Mouse (Mus musculus): Measurements from ENCODE around the gene Rnf213. TPM values are rescaled to one million over a fixed set of nuclear protein-coding genes. Genes with fewer than 3 reads are reported as not detected.

Rnf213 gene
- polyA plus RNA-seq (2016; fragmentation: Nextera tagmentation; extraction: Ambion mirVana): 1.5 and 1.8 TPM in 2 replicates

DNA sequence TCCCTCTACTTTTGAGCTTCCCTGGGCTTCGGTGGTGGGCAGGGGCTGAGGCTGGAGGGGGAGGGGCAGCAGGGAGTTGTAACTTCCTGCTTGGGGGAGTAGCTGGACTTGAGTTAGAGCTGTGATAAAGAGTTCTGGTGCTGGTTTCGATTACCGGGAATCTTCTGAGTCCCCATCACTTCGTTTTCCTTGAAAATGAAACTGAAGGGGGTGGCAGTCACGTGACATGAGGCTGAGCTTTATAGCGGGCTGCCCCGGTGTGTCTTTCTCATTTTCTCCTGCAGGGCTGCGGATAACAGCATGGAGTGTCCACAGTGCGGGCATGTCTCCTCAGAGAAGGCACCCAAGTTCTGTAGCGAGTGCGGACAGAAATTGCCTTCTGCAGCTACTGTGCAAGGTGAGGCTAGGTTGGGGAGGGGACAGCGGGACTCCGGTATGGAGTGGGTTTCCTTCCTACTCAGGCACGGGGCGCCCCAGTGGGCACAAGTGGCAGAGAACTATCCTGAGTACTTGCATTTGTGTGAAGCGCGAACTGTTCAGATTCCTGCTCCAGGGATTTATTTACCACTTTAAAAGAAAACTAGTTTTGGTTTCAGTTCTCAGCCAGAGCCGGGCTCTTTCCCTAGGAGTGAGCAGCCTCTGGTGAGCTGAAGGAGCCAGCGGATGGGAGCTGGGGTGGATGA is at the start of gene Rnf213:
Rnf213 (plus strand) TSS at position 301 of the 683 bp plus-strand sequence.
- Histone ChIP-seq H3K4me1 (replicated peaks) (peaks cover 47% of the 10 kb centered on the region), H3K4me3 (peak within 1 kb of the TSS; percentile 58), H3K36me3 (no peaks in the 10 kb centered on the region), H3K27ac (no peak within 1 kb of the TSS; the same call in 1 of the 2 replicates), H3K27me3 (ENCODE audit: insufficient read depth, poor library complexity, severe bottlenecking) (peaks cover 93% of the 10 kb centered on the region), H3K9me3 (no peaks in the 10 kb centered on the region)
- DNase-seq (ENCODE audit: low spot score): peak; percentile 61
- 2% methylated on average over 19 of the region's 19 CpGs for WGBS

DNA sequence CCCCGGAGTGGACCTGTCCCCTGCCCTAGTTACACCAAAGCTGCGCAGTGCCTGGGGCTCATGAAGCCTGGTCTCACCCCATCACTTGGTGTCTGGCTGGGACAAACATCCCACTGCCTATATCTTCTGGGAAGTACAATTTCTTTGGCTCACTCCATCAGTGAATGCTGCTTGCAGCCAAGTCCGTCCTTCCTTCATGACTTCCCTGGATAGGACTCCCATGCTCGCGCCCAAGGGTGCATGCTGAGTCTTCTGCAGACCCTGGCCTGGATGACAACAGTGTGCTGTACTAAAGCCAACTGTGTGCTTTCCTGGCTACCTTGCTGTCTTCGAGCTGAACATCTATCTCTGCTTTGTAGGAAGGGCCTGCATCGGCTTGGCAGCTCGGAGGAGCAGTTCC is 48.7 kb upstream of the Rnf213 start:
- H3K9me3 ChIP-seq: no peaks in the 10 kb centered on the region
- peaks cover 9% of the 10 kb centered on the region for H3K4me1 ChIP-seq (replicated peaks)
- no peak for DNase-seq (ENCODE audit: low spot score)
- H3K4me3 ChIP-seq: no peak overlapping the region
- H3K27ac ChIP-seq: no peak overlapping the region
- 91% methylated on average over 8 of the region's 8 CpGs for WGBS
- no peaks in the 10 kb centered on the region for H3K27me3 ChIP-seq (ENCODE audit: insufficient read depth, poor library complexity, severe bottlenecking)
- H3K36me3 ChIP-seq: peaks cover 30% of the 10 kb centered on the region

DNA sequence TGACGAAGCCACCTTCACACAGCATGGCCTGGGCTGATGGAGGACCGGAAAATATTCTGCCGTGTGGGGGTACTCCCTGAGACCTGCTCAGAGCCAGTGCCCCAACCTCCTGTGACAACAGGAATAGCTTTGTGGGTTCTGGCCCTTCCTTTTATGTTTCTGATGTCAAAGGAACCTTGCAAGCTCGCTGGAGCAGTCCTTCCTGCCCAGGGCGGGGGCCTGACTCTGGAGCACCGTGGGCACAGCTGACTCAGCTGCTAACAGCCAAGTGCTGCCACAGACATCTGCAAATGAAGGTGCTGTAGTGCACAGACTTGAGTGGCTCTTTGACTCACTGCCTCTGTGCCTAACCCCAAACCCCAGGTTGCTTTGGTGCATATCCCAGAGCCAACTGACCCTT is 48.0 kb upstream of the Rnf213 start:
- Histone ChIP-seq H3K36me3 (peaks cover 30% of the 10 kb centered on the region), H3K4me3 (no peak overlapping the region), H3K27ac (no peak overlapping the region), H3K4me1 (replicated peaks) (peaks cover 5% of the 10 kb centered on the region; the same call in 1 of the 2 replicates), H3K9me3 (no peaks in the 10 kb centered on the region), H3K27me3 (ENCODE audit: insufficient read depth, poor library complexity, severe bottlenecking) (no peaks in the 10 kb centered on the region)
- no peak for DNase-seq (ENCODE audit: low spot score)
- 76% methylated on average over 6 of the region's 6 CpGs for WGBS

DNA sequence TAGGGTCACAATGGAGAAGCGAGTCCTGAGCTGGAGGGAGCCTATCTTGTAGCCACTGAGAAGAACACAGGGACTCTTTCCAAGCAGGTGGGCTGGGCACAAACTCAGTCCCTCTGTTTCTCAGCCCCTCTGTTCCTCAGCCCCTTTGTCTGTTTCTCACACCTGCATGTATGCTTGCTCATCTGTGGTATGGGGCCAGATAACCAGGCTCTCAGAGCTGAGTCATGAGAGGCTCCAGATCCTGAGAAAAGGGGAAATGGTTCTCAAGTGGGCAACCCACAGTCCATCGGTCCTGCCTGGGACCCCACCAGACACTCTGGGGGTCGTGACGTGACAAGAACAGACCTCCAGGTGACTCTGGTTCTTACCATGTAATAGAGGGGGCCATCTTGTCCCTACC is 45.8 kb upstream of the Rnf213 start:
- Histone ChIP-seq H3K4me1 (replicated peaks) (peaks cover 3% of the 10 kb centered on the region; the same call in 1 of the 2 replicates), H3K27ac (no peak overlapping the region), H3K9me3 (no peaks in the 10 kb centered on the region), H3K27me3 (ENCODE audit: insufficient read depth, poor library complexity, severe bottlenecking) (no peaks in the 10 kb centered on the region), H3K36me3 (peaks cover 40% of the 10 kb centered on the region), H3K4me3 (no peak overlapping the region)
- 94% methylated on average over 4 of the region's 4 CpGs for WGBS
- no peak for DNase-seq (ENCODE audit: low spot score)

DNA sequence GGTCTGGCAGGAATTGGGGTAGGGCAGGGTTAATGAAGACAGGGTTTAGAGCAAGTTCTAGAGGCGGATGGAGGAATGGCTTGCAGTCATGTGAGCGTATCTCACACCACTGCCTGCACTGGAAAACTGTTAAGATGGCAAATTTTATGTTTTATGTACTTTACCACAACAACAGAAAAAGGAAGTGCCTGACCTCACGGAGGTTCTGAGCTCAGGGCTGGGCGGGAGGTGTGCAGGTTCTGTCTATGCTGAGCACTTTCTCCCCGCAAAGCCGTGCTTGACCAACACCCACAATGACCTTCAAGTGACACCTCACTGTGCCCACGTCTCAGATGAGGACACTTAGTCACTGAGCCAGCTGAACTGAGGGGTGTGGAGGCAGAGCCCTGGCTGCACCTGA is 40.8 kb upstream of the Rnf213 start:
- Histone ChIP-seq H3K9me3 (no peaks in the 10 kb centered on the region), H3K4me3 (no peak overlapping the region), H3K36me3 (peaks cover 25% of the 10 kb centered on the region), H3K27me3 (ENCODE audit: insufficient read depth, poor library complexity, severe bottlenecking) (peaks cover 11% of the 10 kb centered on the region; the same call in 1 of the 2 replicates), H3K27ac (no peak overlapping the region), H3K4me1 (replicated peaks) (peaks cover 32% of the 10 kb centered on the region)
- no peak for DNase-seq (ENCODE audit: low spot score)
- 83% methylated on average over 7 of the region's 7 CpGs for WGBS

DNA sequence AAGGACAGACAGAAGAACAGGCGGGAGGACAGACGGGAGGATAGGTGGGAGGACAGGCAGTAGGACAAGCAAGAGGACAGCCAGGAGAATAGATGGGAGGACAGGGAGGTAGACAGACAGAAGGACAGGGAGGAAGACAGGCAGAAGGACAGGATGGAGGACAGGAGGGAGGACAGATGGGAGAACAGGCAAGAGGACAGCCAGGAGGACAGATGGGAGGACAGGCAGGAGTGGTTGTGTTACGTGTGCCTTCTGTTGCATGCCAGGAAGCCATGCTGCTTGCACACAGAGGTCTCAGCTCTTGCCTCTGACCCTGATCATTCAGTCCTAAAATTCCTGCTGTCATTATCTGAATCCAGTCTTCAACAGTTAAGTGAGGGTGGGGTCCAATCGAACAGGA is 39.0 kb upstream of the Rnf213 start:
- no peak for DNase-seq (ENCODE audit: low spot score)
- peaks cover 16% of the 10 kb centered on the region for H3K36me3 ChIP-seq
- H3K27me3 ChIP-seq (ENCODE audit: insufficient read depth, poor library complexity, severe bottlenecking): peaks cover 11% of the 10 kb centered on the region; the same call in 1 of the 2 replicates
- no peak overlapping the region for H3K27ac ChIP-seq
- H3K9me3 ChIP-seq: no peaks in the 10 kb centered on the region
- H3K4me3 ChIP-seq: peak overlapping the region; percentile 11; the same call in 1 of the 2 replicates
- H3K4me1 ChIP-seq (replicated peaks): peaks cover 32% of the 10 kb centered on the region
- WGBS: 93% methylated on average over 4 of the region's 4 CpGs

DNA sequence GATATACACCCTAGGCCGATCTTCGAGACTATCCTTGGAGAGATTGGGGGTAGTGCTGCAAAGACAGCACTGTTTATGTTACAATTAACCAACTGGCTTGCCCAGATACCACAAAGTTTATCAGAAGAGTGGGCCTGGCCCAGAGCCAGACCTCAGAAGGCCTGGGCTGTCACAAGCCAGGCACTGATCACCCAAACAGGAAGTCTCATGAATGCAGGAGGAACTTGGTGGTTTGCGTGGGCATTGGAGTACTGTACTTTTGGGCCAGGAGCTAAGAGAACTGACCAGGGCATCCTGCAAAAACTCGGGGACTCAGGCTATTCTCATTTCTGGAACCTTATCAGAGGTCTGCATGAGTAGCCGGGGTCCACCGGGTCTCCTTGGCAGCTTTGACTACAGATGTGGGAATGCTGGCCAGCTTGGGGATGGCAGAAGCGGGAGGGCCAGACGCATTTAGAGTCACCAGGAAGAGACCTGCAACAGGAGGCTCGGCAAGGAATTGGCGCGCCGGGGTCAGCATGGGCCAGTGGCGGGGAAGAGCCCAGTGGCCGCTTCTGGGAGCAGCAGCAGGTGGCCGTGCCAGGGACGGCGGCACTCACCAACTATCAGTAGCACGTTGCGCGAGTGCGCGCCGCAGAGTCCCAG is 38.0 kb upstream of the Rnf213 start:
- DNase-seq (ENCODE audit: low spot score): no peak
- no peaks in the 10 kb centered on the region for H3K9me3 ChIP-seq
- H3K4me3 ChIP-seq: peak overlapping the region; percentile 85
- peak overlapping the region; percentile 91 for H3K27ac ChIP-seq
- peaks cover 11% of the 10 kb centered on the region; the same call in 1 of the 2 replicates for H3K27me3 ChIP-seq (ENCODE audit: insufficient read depth, poor library complexity, severe bottlenecking)
- 9% methylated on average over 23 of the region's 23 CpGs for WGBS
- peaks cover 24% of the 10 kb centered on the region for H3K36me3 ChIP-seq
- H3K4me1 ChIP-seq (replicated peaks): peaks cover 32% of the 10 kb centered on the region

DNA sequence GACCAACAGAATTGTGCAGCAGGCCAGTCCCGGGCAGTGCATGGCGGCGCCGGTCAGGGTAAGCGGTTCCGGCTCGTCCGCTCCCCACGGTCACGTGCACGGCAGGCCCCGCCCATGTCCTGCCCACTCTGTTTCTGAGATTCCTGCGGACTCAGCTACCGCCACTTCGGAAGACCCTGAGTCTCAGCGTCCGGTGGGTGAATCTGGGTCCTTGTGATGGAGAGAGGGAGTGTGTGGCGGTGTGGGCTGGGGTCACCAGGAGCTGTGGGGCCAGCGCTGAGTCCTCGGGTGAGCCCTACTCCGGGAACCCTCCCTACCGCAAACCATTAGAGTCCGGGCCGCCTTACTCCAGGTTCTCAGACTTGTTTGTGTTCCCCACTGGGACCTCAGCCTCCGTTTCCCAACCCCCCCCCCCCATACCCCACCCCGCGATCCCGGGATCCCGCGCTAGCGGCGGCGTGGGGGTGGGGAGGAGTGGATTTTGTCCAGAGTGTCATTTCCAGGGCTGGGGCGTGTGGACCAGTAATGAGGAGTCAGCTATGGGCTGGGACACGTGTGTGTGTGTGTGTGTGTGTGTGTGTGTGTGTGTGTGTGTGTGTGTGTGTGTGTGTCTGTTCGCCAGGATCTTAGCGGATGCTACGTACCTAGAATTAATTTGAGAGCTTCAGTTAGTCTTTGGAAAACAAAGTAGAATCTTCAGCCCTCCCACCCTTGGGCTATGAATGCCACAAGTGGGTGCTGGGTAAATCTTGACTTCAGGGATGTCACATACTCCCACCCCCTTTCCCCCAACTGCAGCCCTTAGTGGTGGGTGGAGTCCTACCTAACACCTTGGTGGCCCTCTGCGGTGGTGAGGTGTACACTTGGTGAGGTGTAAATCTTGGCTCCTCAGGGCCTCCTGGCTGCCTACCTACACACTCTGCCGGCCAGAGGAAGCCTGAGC is 37.2 kb upstream of the Rnf213 start, which contains the start of the genes Sgsh and Slc26a11:
Sgsh (minus strand) TSS at position 94 of the 943 bp plus-strand sequence.
Slc26a11 (plus strand) TSS at position 115 of the 943 bp plus-strand sequence.
- peaks cover 11% of the 10 kb centered on the region; the same call in 1 of the 2 replicates for H3K27me3 ChIP-seq (ENCODE audit: insufficient read depth, poor library complexity, severe bottlenecking)
- H3K36me3 ChIP-seq: peaks cover 20% of the 10 kb centered on the region
- no peaks in the 10 kb centered on the region for H3K9me3 ChIP-seq
- WGBS: 1% methylated on average over 40 of the region's 40 CpGs
- H3K27ac ChIP-seq: peak within 1 kb of the TSS; percentile 91
- peak within 1 kb of the TSS; percentile 85 for H3K4me3 ChIP-seq
- peaks cover 32% of the 10 kb centered on the region for H3K4me1 ChIP-seq (replicated peaks)
- peak; percentile 88 for DNase-seq (ENCODE audit: low spot score)

DNA sequence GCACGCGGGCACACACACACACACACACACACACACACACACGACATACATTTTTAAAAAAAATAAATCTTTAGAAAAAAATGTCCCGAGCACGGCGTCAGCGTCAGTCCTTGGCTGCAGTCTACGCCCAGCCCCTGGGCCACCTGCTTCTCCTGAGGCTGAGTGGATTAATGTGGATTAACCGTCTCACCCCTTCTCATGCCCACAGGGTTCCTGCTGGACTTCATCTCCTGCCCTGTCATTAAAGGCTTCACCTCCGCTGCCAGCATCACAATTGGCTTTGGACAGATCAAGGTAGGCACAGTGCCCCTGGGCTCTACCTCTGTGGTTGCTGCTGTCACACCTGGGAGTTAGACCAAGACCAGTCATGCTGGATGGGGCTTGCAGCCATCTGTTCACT is 33.8 kb upstream of the Rnf213 start:
- no peak overlapping the region for H3K27ac ChIP-seq
- peaks cover 48% of the 10 kb centered on the region for H3K4me1 ChIP-seq (replicated peaks)
- no peak overlapping the region for H3K4me3 ChIP-seq
- 94% methylated on average over 10 of the region's 10 CpGs for WGBS
- H3K27me3 ChIP-seq (ENCODE audit: insufficient read depth, poor library complexity, severe bottlenecking): peaks cover 3% of the 10 kb centered on the region; the same call in 1 of the 2 replicates
- peaks cover 39% of the 10 kb centered on the region for H3K36me3 ChIP-seq
- H3K9me3 ChIP-seq: no peaks in the 10 kb centered on the region
- DNase-seq (ENCODE audit: low spot score): no peak

DNA sequence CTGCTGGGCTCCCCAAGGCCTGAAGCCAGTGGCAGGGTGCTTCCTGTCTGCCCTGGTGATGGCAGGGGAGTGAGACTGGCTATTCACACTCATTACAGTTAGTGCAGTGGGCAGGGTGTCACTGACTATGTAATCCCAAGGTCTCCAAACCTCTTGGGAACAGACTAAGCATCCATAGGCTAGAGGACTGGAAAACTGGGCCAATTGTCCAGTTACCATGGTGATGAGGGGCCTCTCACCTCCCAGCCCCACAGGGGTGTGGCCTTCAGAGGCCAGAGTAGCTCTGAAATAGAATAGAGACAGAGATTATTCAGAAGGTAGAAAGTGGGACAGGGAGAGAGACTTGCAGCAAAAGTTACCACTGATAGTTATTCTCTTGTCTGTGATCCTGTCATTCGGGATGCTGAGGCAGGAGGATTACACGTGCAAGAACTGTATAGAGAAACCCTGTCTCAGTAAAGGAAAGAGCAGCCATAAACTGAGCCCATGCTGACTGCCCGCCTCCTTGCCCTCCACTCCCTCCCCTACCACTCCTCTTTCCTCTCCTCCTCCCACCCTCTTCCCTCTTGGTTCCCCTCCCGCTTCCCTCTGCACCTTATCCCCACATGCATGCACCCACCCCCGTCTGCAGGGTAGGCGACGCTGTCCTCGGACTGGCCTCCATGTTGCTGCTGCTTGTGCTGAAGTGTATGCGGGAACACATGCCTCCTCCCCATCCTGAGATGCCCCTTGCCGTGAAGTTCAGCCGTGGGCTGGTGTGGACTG is 29.9 kb upstream of the Rnf213 start:
- no peaks in the 10 kb centered on the region for H3K27me3 ChIP-seq (ENCODE audit: insufficient read depth, poor library complexity, severe bottlenecking)
- no peaks in the 10 kb centered on the region for H3K9me3 ChIP-seq
- peaks cover 66% of the 10 kb centered on the region for H3K36me3 ChIP-seq
- WGBS: 34% methylated on average over 11 of the region's 11 CpGs
- peak overlapping the region; percentile 78 for H3K27ac ChIP-seq
- peak overlapping the region; percentile 39 for H3K4me3 ChIP-seq
- peak; percentile 16 for DNase-seq (ENCODE audit: low spot score)
- H3K4me1 ChIP-seq (replicated peaks): peaks cover 20% of the 10 kb centered on the region

DNA sequence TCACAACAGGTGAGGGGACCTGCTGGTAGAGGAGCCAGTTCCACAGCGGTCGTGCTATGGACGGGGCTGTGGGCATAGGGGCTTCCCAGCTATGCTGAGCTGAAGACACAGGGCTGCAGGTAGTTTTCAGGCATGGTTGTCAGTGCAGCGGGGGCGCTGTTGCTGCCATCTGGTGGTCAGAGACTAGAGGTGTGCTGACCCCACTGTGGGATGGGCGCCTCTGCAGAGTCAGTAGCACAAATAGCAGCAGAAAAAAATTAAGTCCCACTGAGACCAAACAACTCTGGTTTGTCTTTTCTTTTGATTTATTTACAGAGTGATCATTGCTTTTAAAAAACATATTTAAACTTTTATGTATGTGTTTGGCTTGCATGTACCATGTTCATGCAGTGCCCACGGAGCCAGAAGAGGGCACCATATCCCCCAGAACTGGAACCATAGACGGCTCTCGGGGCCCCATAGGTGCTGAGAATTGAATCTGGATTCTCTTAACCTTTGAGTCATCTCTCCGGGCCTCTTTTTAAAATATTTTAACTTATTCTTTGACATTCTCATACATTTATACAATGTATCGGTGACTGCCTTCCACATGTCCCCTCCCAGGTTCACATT is 29.3 kb upstream of the Rnf213 start:
- 29% methylated on average over 11 of the region's 11 CpGs for WGBS
- Histone ChIP-seq H3K4me3 (peak overlapping the region; percentile 39), H3K27me3 (ENCODE audit: insufficient read depth, poor library complexity, severe bottlenecking) (no peaks in the 10 kb centered on the region), H3K9me3 (no peaks in the 10 kb centered on the region), H3K4me1 (replicated peaks) (peaks cover 20% of the 10 kb centered on the region), H3K36me3 (peaks cover 69% of the 10 kb centered on the region), H3K27ac (peak overlapping the region; percentile 78)
- DNase-seq (ENCODE audit: low spot score): peak; percentile 79

Measured in hindbrain, embryonic 10.5 days (tissue).